Mouse (Mus musculus) lung, postnatal 14 days (tissue): ENCODE measurements around the gene Gng3.
"Not testable (repeated sequence)": the region's sequence is repeated elsewhere in the genome, so short reads cannot be mapped to it uniquely, and the experiment has no call there.

ENCODE experiments used
- DNase-seq: peaks from one replicate; pipeline ENCODE4 v3.0.0; 2021

The Gng3 gene

GRCm38 (mm10) chr19:8844371-8845129 lies 5.6 kb upstream of the Gng3 start:
- peak; percentile 90 for DNase-seq

- peak; percentile 38 for DNase-seq
Measured at GRCm38 (mm10) chr19:8842961-8843360, 4.0 kb upstream of the Gng3 start.

GRCm38 (mm10) chr19:8841012-8841411 lies 2.0 kb upstream of the Gng3 start:
- no peak for DNase-seq

- peak; percentile 81 for DNase-seq
Measured at GRCm38 (mm10) chr19:8839908-8840791, 1.2 kb upstream of the Gng3 start.

GRCm38 (mm10) chr19:8838041-8838730 lies 808 bp downstream of the Gng3 start:
- DNase-seq = peak; percentile 33

- DNase-seq = peak; percentile 82
Measured at GRCm38 (mm10) chr19:8837251-8837791, 1.7 kb downstream of the Gng3 start, which contains the start of gene Bscl2. Gene Bscl2, plus strand, starts transcription at chr19:8837467.

- DNase-seq = not testable (repeated sequence)
Measured at GRCm38 (mm10) chr19:8836327-8836726, 2.7 kb downstream of the Gng3 start.

- DNase-seq = no peak
Measured at GRCm38 (mm10) chr19:8832971-8833370, 6.0 kb downstream of the Gng3 start.

GRCm38 (mm10) chr19:8831262-8831661 lies 7.7 kb downstream of the Gng3 start:
- no peak for DNase-seq

GRCm38 (mm10) chr19:8830664-8831063 lies 8.3 kb downstream of the Gng3 start:
- DNase-seq = no peak

GRCm38 (mm10) chr19:8829660-8830059 lies 9.3 kb downstream of the Gng3 start, which contains the start of gene AC129217.1:
Gene AC129217.1, plus strand, starts transcription at chr19:8829773.
- DNase-seq = no peak

- no peak for DNase-seq
Measured at GRCm38 (mm10) chr19:8822696-8823095, 16.3 kb downstream of the Gng3 start.

- no peak for DNase-seq
Measured at GRCm38 (mm10) chr19:8821146-8821545, 17.8 kb downstream of the Gng3 start.

- DNase-seq = no peak
Measured at GRCm38 (mm10) chr19:8820424-8820956, 18.5 kb downstream of the Gng3 start.

GRCm38 (mm10) chr19:8819596-8820423 lies 19.2 kb downstream of the Gng3 start, which contains the start of gene Hnrnpul2:
Gene Hnrnpul2, plus strand, starts transcription at chr19:8820010.
- DNase-seq = peak; percentile 98

- peak; percentile 96 for DNase-seq
Measured at GRCm38 (mm10) chr19:8818801-8819595, 20.0 kb downstream of the Gng3 start, which contains the start of gene Ttc9c. Gene Ttc9c, minus strand, starts transcription at chr19:8819333.

- no peak for DNase-seq
Measured at GRCm38 (mm10) chr19:8818301-8818798, 20.6 kb downstream of the Gng3 start.

- DNase-seq = no peak
Measured at GRCm38 (mm10) chr19:8817001-8817400, 22.0 kb downstream of the Gng3 start.

- DNase-seq = no peak
Measured at GRCm38 (mm10) chr19:8815812-8816211, 23.2 kb downstream of the Gng3 start.

GRCm38 (mm10) chr19:8806810-8807209 lies 32.2 kb downstream of the Gng3 start:
- no peak for DNase-seq
